29 mouse cellular contexts compared by ENCODE assay signal in genomic region chr5:21189036-21189435, GRCm38 (mm10). TPM values are rescaled to one million over a fixed set of nuclear protein-coding genes. Genes with fewer than 3 reads are reported as not detected.
A peak's percentile ranks its signal among the peaks of the same experiment; 100 is the strongest.
DNase-seq lines count a peak whose midpoint lies in the region; ATAC-seq and TF ChIP-seq lines count a peak whose summit lies in the region.
"Had no signal": no experiment of that assay in that cellular context is flagged by ENCODE, and none has a peak within 500 bp of the region (broad histone marks: within the 10 kb centered on the region; RNA-seq: fewer than 3 reads in every experiment).

No protein-coding gene starts in this region.

- H3K27ac ChIP-seq in liver, postnatal 0 days (ENCODE audit: low read depth): peak overlapping the region; percentile 68
- H3K27ac ChIP-seq in liver, embryonic 11.5 days (ENCODE audit: low read depth, low read length): no peak overlapping the region
- H3K27ac ChIP-seq in layer of hippocampus, adult 2 months: no peak overlapping the region
- H3K27ac ChIP-seq in midbrain, embryonic 13.5 days: no peak overlapping the region
- H3K27ac ChIP-seq: embryonic facial prominence, embryonic 15.5 days; forebrain, embryonic 15.5 days; hindbrain, embryonic 12.5 days; kidney, embryonic 15.5 days; left cerebral cortex, adult 2 months; limb, embryonic 10.5 days; stomach, embryonic 15.5 days had no signal

- H3K9ac ChIP-seq in liver, postnatal 0 days (replicated peaks): no peak overlapping the region
- H3K9ac ChIP-seq in liver, embryonic 11.5 days (ENCODE audit: low read depth, low read length): no peak overlapping the region
- no peak overlapping the region for H3K9ac ChIP-seq in midbrain, embryonic 13.5 days (replicated peaks)
- H3K9ac ChIP-seq: embryonic facial prominence, embryonic 15.5 days; forebrain, embryonic 15.5 days; hindbrain, embryonic 12.5 days; kidney, embryonic 15.5 days; lung, embryonic 14.5 days; stomach, embryonic 15.5 days had no signal

- H3K27me3 ChIP-seq in liver, postnatal 0 days (ENCODE audit: insufficient read depth, low read length): no peaks in the 10 kb centered on the region
- no peaks in the 10 kb centered on the region for H3K27me3 ChIP-seq in liver, embryonic 11.5 days (replicated peaks; ENCODE audit: control insufficient read depth, insufficient read depth, low read length)
- 0 out of 2 replicates have a peak, but pooled peaks cover 4% of the 10 kb centered on the region for H3K27me3 ChIP-seq in midbrain, embryonic 13.5 days
- H3K27me3 ChIP-seq: CH12.LX; embryonic facial prominence, embryonic 15.5 days; forebrain, embryonic 15.5 days; hindbrain, embryonic 12.5 days; stomach, embryonic 15.5 days had no signal

- H3K36me3 ChIP-seq in liver, postnatal 0 days (replicated peaks; ENCODE audit: insufficient read depth, low read length): no peaks in the 10 kb centered on the region; the same call in 1 of the 2 replicates
- no peaks in the 10 kb centered on the region for H3K36me3 ChIP-seq in liver, embryonic 11.5 days (ENCODE audit: control insufficient read depth, insufficient read depth, low read length)
- H3K36me3 ChIP-seq in midbrain, embryonic 13.5 days: no peaks in the 10 kb centered on the region
- H3K36me3 ChIP-seq: embryonic facial prominence, embryonic 15.5 days; G1E; hindbrain, embryonic 12.5 days; limb, embryonic 10.5 days; stomach, embryonic 15.5 days had no signal

- TF ChIP-seq CTCF in liver, postnatal 0 days (IDR thresholded peaks at IDR 0.05; ENCODE audit: low read depth): no peak
- TF ChIP-seq CTCF in layer of hippocampus, adult 2 months (conservative IDR thresholded peaks at IDR 0.05): no peak

- ATAC-seq in liver, postnatal 0 days: peak; percentile 45; the same call in 1 of the 2 replicates
- no peak for ATAC-seq in liver, embryonic 11.5 days (replicated peaks; ENCODE audit: low FRiP score)
- peak; percentile 33 to 37; a peak in 2 of 4 replicates for ATAC-seq in hematopoietic stem cell, adult 5-6 weeks (replicated peaks in 1 of 2; ENCODE audit: insufficient read depth in 1 of 2, low FRiP score in 2 of 2, low TSS enrichment in 1 of 2, low read depth in 1 of 2, poor library complexity in 2 of 2, severe bottlenecking in 2 of 2)
- ATAC-seq in monocyte, adult 5-6 weeks (replicated peaks; ENCODE audit: insufficient number of reproducible peaks, low FRiP score, low TSS enrichment, poor library complexity, severe bottlenecking): peak; percentile 58
- no peak for ATAC-seq in midbrain, embryonic 13.5 days
- ATAC-seq: activated CD4-positive, CD25-positive, alpha-beta regulatory T cell, adult 4 months; forebrain, embryonic 15.5 days; intestine, postnatal 0 days had no signal

- peak overlapping the region; percentile 49; the same call in 1 of the 2 replicates for H3K4me2 ChIP-seq in liver, postnatal 0 days (ENCODE audit: low read depth, low read length)
- H3K4me2 ChIP-seq in liver, embryonic 11.5 days: no peak overlapping the region; the same call in 1 of the 2 replicates
- H3K4me2 ChIP-seq in midbrain, embryonic 13.5 days (replicated peaks): no peak overlapping the region
- H3K4me2 ChIP-seq: embryonic facial prominence, embryonic 15.5 days; forebrain, embryonic 15.5 days; heart, embryonic 11.5 days; hindbrain, embryonic 12.5 days; kidney, embryonic 15.5 days; lung, embryonic 14.5 days; stomach, embryonic 15.5 days had no signal

- H3K9me3 ChIP-seq in liver, postnatal 0 days (ENCODE audit: low read length): no peaks in the 10 kb centered on the region; the same call in 1 of the 2 replicates
- H3K9me3 ChIP-seq in liver, embryonic 11.5 days (ENCODE audit: control insufficient read depth, low read length): peaks cover 3% of the 10 kb centered on the region; the same call in 1 of the 2 replicates
- H3K9me3 ChIP-seq in midbrain, embryonic 13.5 days: peaks cover 11% of the 10 kb centered on the region
- H3K9me3 ChIP-seq: embryonic facial prominence, embryonic 15.5 days; limb, embryonic 10.5 days; stomach, embryonic 15.5 days had no signal

- H3K4me3 ChIP-seq in liver, postnatal 0 days (ENCODE audit: low read depth, low read length): no peak overlapping the region
- no peak overlapping the region for H3K4me3 ChIP-seq in liver, embryonic 11.5 days (ENCODE audit: low read depth, low read length)
- no peak overlapping the region for H3K4me3 ChIP-seq in layer of hippocampus, adult 2 months
- H3K4me3 ChIP-seq in midbrain, embryonic 13.5 days (replicated peaks): no peak overlapping the region
- H3K4me3 ChIP-seq: embryonic facial prominence, embryonic 15.5 days; forebrain, embryonic 15.5 days; hindbrain, embryonic 12.5 days; kidney, embryonic 15.5 days; left cerebral cortex, adult 2 months; limb, embryonic 10.5 days; stomach, embryonic 15.5 days had no signal

- no peak for DNase-seq in liver, postnatal 0 days
- DNase-seq in liver, embryonic 11.5 days (ENCODE audit: low spot score): no peak
- DNase-seq in adipocyte (ENCODE audit: low spot score): peak; percentile 29
- no peak for DNase-seq in layer of hippocampus, adult 2 months (ENCODE audit: low spot score in 2 of 2)
- no peak for DNase-seq in kidney, adult 9 months
- DNase-seq: adrenal gland, postnatal 10 days; cerebellum, adult 8-10 months; cerebellum, postnatal 36 days; heart, adult 11 months; kidney, postnatal 36 days; liver; lung, embryonic 14.5 days; right cerebral cortex, postnatal 25 days; thymus, postnatal 36 days had no signal

- 27% methylated on average over 1 of the region's 1 CpGs for WGBS in liver, postnatal 0 days (ENCODE audit: insufficient replicate concordance)
- WGBS in liver, embryonic 11.5 days: 50% methylated on average over 1 of the region's 1 CpGs
- 92% methylated on average over 1 of the region's 1 CpGs for WGBS in midbrain, embryonic 13.5 days

- TF ChIP-seq EP300 in liver, postnatal 0 days (IDR thresholded peaks at IDR 0.05; ENCODE audit: low read depth): no peak

- H3K4me1 ChIP-seq in liver, postnatal 0 days (ENCODE audit: insufficient read depth): peaks cover 11% of the 10 kb centered on the region
- H3K4me1 ChIP-seq in liver, embryonic 11.5 days (replicated peaks; ENCODE audit: control insufficient read depth, insufficient read depth, low read length): no peaks in the 10 kb centered on the region; the same call in 1 of the 2 replicates
- peaks cover 8% of the 10 kb centered on the region for H3K4me1 ChIP-seq in midbrain, embryonic 13.5 days (replicated peaks)

RNA-seq across cellular contexts. Expression of gene Gsap, which starts 3.0 kb away (rescaled TPM):
- polyA plus RNA-seq in liver, postnatal 0 days (2015; fragmentation: Nextera tagmentation; extraction: Ambion mirVana): 2.9 and 3.2 TPM in 2 replicates
- 3.9 and 4.1 TPM in 2 replicates for polyA plus RNA-seq in liver, embryonic 11.5 days (2014; fragmentation: Nextera tagmentation; extraction: Ambion mirVana)
- total RNA-seq in hematopoietic stem cell, adult 5-6 weeks (2017): 11.6 and 24.8 TPM in 2 replicates
- 194 to 271 TPM (median 196 TPM) in 3 replicates for total RNA-seq in monocyte, adult 5-6 weeks (2017)
- total RNA-seq in layer of hippocampus, adult 2 months (2021): 1 to 10 TPM; 7.3 to 9.0 TPM
- polyA plus RNA-seq in midbrain, embryonic 13.5 days (2015; fragmentation: Nextera tagmentation; extraction: Ambion mirVana): 4.7 and 6.4 TPM in 2 replicates
- polyA plus RNA-seq: G1E had no signal

Comparison
In these comparisons a context has a peak if more than half of its experiments do, and no peak if none do; other contexts are left out.
1. ATAC-seq: peak in liver, postnatal 0 days (single experiment), hematopoietic stem cell, adult 5-6 weeks (2 of 2) and monocyte, adult 5-6 weeks (single experiment); none in liver, embryonic 11.5 days (single experiment) and midbrain, embryonic 13.5 days (single experiment).